Comparison of ENCODE assay signal across 8 mouse cellular contexts in genomic region chr17:34121172-34121878, GRCm38 (mm10). TPM values are rescaled to one million over a fixed set of nuclear protein-coding genes. Genes with fewer than 3 reads are reported as not detected.
DNase-seq lines count a peak whose midpoint lies in the region; ATAC-seq lines count a peak whose summit lies in the region.

No protein-coding gene starts in this region.

- no peaks in the 10 kb centered on the region for H3K27me3 ChIP-seq in intestine, embryonic 15.5 days (replicated peaks)
- H3K27me3 ChIP-seq in midbrain, embryonic 13.5 days = no peaks in the 10 kb centered on the region

- no peaks in the 10 kb centered on the region for H3K9me3 ChIP-seq in intestine, embryonic 15.5 days
- no peaks in the 10 kb centered on the region for H3K9me3 ChIP-seq in midbrain, embryonic 13.5 days

- H3K27ac ChIP-seq in intestine, embryonic 15.5 days = peak overlapping the region; percentile 100
- peak overlapping the region; percentile 100 for H3K27ac ChIP-seq in midbrain, embryonic 13.5 days

- H3K4me2 ChIP-seq in intestine, embryonic 15.5 days (replicated peaks) = peak overlapping the region; percentile 80
- peak overlapping the region; percentile 98 for H3K4me2 ChIP-seq in midbrain, embryonic 13.5 days (replicated peaks)

- peaks cover 20% of the 10 kb centered on the region for H3K4me1 ChIP-seq in intestine, embryonic 15.5 days (replicated peaks)
- peaks cover 36% of the 10 kb centered on the region for H3K4me1 ChIP-seq in midbrain, embryonic 13.5 days (replicated peaks)

- peak overlapping the region; percentile 79 for H3K9ac ChIP-seq in intestine, embryonic 15.5 days
- peak overlapping the region; percentile 99 for H3K9ac ChIP-seq in midbrain, embryonic 13.5 days (replicated peaks)

- intact Hi-C loops in left cerebral cortex, postnatal 14 days (cut with DNase I) = loop anchor here (5.0 kb wide), 1 partner anchor 471 kb away; the partner anchor contains the start of gene Pbx2

- ATAC-seq in intestine, embryonic 15.5 days = peak; percentile 13
- peak; percentile 32 for ATAC-seq in midbrain, embryonic 13.5 days
- no peak for ATAC-seq in inflammation-experienced regulatory T-cells, adult 6 months

- peak; percentile 97 for DNase-seq in adipocyte (ENCODE audit: low spot score)
- peak; percentile 43 to 75 for DNase-seq in cerebellum, postnatal 4 days (ENCODE audit: low spot score in 2 of 2)
- DNase-seq in gastrocnemius, postnatal 10 days = peak; percentile 79
- peak; percentile 86 to 95 for DNase-seq in left cerebral cortex, postnatal 14 days (ENCODE audit: low spot score in 2 of 2)
- DNase-seq in spleen, adult 12 weeks (ENCODE audit: low spot score) = peak; percentile 58

- peaks cover 16% of the 10 kb centered on the region; the same call in 1 of the 2 replicates for H3K36me3 ChIP-seq in intestine, embryonic 15.5 days
- H3K36me3 ChIP-seq in midbrain, embryonic 13.5 days = peaks cover 23% of the 10 kb centered on the region

- peak overlapping the region; percentile 92 for H3K4me3 ChIP-seq in intestine, embryonic 15.5 days (replicated peaks)
- H3K4me3 ChIP-seq in midbrain, embryonic 13.5 days (replicated peaks) = peak overlapping the region; percentile 100

- 0% methylated on average over 34 of the region's 35 CpGs for WGBS in intestine, embryonic 15.5 days
- 0% methylated on average over 33 of the region's 35 CpGs for WGBS in midbrain, embryonic 13.5 days

RNA-seq across cellular contexts. Expression of gene Brd2, which starts 1.1 kb away (rescaled TPM):
- 100 to 1,000 TPM in 1 of 2 experiments, 10 to 100 TPM in 1; 91.9 to 114 TPM for total RNA-seq in gastrocnemius, postnatal 10 days (2021)
- polyA plus RNA-seq in intestine, embryonic 15.5 days (2015; fragmentation: Nextera tagmentation; extraction: Ambion mirVana) = 88.2 and 90.7 TPM in 2 replicates
- total RNA-seq in left cerebral cortex, postnatal 14 days (2021) = 100 to 1,000 TPM; 231 to 249 TPM
- polyA plus RNA-seq in midbrain, embryonic 13.5 days (2015; fragmentation: Nextera tagmentation; extraction: Ambion mirVana) = 128 and 147 TPM in 2 replicates
- 100 to 1,000 TPM; 115 to 154 (median 144) TPM for polyA plus RNA-seq in inflammation-experienced regulatory T-cells, adult 6 months (2017; shearing (Covaris generic))

RNA-seq across cellular contexts. Expression of gene H2-DMa, which starts 2.0 kb away (rescaled TPM):
- 1 to 10 TPM; 4.6 to 6.1 TPM for total RNA-seq in gastrocnemius, postnatal 10 days (2021)
- polyA plus RNA-seq in intestine, embryonic 15.5 days (2015; fragmentation: Nextera tagmentation; extraction: Ambion mirVana) = 11.3 and 13.4 TPM in 2 replicates
- 10 to 100 TPM; 25.8 to 29.1 TPM for total RNA-seq in left cerebral cortex, postnatal 14 days (2021)
- polyA plus RNA-seq in midbrain, embryonic 13.5 days (2015; fragmentation: Nextera tagmentation; extraction: Ambion mirVana) = 13.1 and 15.3 TPM in 2 replicates
- polyA plus RNA-seq in inflammation-experienced regulatory T-cells, adult 6 months (2017; shearing (Covaris generic)) = 100 to 1,000 TPM in 2 of 3 experiments, 10 to 100 TPM in 1; 75.8 to 241 (median 198) TPM

RNA-seq across cellular contexts. Expression of gene H2-DMb2, which starts 21.8 kb away (rescaled TPM):
- total RNA-seq in gastrocnemius, postnatal 10 days (2021) = under 1 TPM; 0.25 to 0.61 TPM
- 0.68 and 0.83 TPM in 2 replicates for polyA plus RNA-seq in intestine, embryonic 15.5 days (2015; fragmentation: Nextera tagmentation; extraction: Ambion mirVana)
- 1 to 10 TPM; 1.0 to 1.1 TPM for total RNA-seq in left cerebral cortex, postnatal 14 days (2021)
- polyA plus RNA-seq in midbrain, embryonic 13.5 days (2015; fragmentation: Nextera tagmentation; extraction: Ambion mirVana) = 0.14 and 0.32 TPM in 2 replicates
- polyA plus RNA-seq in inflammation-experienced regulatory T-cells, adult 6 months (2017; shearing (Covaris generic)) = 10 to 100 TPM in 2 of 3 experiments, 1 to 10 TPM in 1; 9.2 to 14.4 (median 11.3) TPM

RNA-seq across cellular contexts. Expression of gene H2-Oa, which starts 29.2 kb away (rescaled TPM):
- not detected for total RNA-seq in gastrocnemius, postnatal 10 days (2021)
- 0.66 and 0.85 TPM in 2 replicates for polyA plus RNA-seq in intestine, embryonic 15.5 days (2015; fragmentation: Nextera tagmentation; extraction: Ambion mirVana)
- under 1 TPM in 1 of 2 experiments, not detected in 1; 0.32 TPM for total RNA-seq in left cerebral cortex, postnatal 14 days (2021)
- polyA plus RNA-seq in midbrain, embryonic 13.5 days (2015; fragmentation: Nextera tagmentation; extraction: Ambion mirVana) = not detected in 2 replicates
- 10 to 100 TPM; 14.3 to 81.2 (median 53.9) TPM for polyA plus RNA-seq in inflammation-experienced regulatory T-cells, adult 6 months (2017; shearing (Covaris generic))

RNA-seq across cellular contexts. Expression of gene H2-DMb1, which starts 31.5 kb away (rescaled TPM):
- 1 to 10 TPM; 1.4 to 1.8 TPM for total RNA-seq in gastrocnemius, postnatal 10 days (2021)
- 3.2 TPM in 2 replicates for polyA plus RNA-seq in intestine, embryonic 15.5 days (2015; fragmentation: Nextera tagmentation; extraction: Ambion mirVana)
- total RNA-seq in left cerebral cortex, postnatal 14 days (2021) = 1 to 10 TPM; 1.1 to 1.6 TPM
- 0.43 TPM in 1 of 2 replicates, not detected in the other for polyA plus RNA-seq in midbrain, embryonic 13.5 days (2015; fragmentation: Nextera tagmentation; extraction: Ambion mirVana)
- polyA plus RNA-seq in inflammation-experienced regulatory T-cells, adult 6 months (2017; shearing (Covaris generic)) = 1 to 10 TPM; 2.3 to 5.0 (median 4.5) TPM
